Mouse (Mus musculus) hindbrain, embryonic 11.5 days (tissue): Measurements from ENCODE around the gene Mindy2. TPM values are rescaled to one million over a fixed set of nuclear protein-coding genes. Genes with fewer than 3 reads are reported as not detected.
A peak's percentile ranks its signal among the peaks of the same experiment; 100 is the strongest.

Source experiments
- ATAC-seq: fragments of 200-750 bp; cut with Nextera tagmentation; 2 replicates; pipeline ENCODE4 v1.8.0; 2017; ENCODE audit warnings: mild to moderate bottlenecking, moderate TSS enrichment, moderate library complexity; ENCODE audit not compliant: low FRiP score
- DNase-seq: peaks from one replicate; pipeline ENCODE4 v3.0.0-alpha.2; 2015; ENCODE audit warnings: low spot score
- H3K27ac ChIP-seq: fragments of 300-500 bp; sonication (generic); 2 replicates; pipeline ENCODE4 v1.5.1; 2014; ENCODE audit warnings: mild to moderate bottlenecking, low read depth, low read length
- H3K27me3 ChIP-seq: fragments of 300-500 bp; sonication (generic); 2 replicates; pipeline ENCODE4 v1.6.1; 2014; ENCODE audit warnings: mild to moderate bottlenecking, low read length, moderate library complexity, mixed read lengths; ENCODE audit not compliant: control insufficient read depth, insufficient read depth
- H3K36me3 ChIP-seq: fragments of 300-500 bp; sonication (generic); 2 replicates; pipeline ENCODE4 v1.6.1; 2014; ENCODE audit warnings: mild to moderate bottlenecking, low read length, moderate library complexity, mixed read lengths; ENCODE audit not compliant: control insufficient read depth, insufficient read depth
- H3K4me1 ChIP-seq: fragments of 300-500 bp; sonication (generic); replicated peaks from 2 replicates; pipeline ENCODE4 v1.6.1; 2014; ENCODE audit warnings: low read length, mixed read lengths; ENCODE audit not compliant: control insufficient read depth, insufficient read depth
- H3K4me2 ChIP-seq: fragments of 300-500 bp; sonication (generic); replicated peaks from 2 replicates; pipeline ENCODE4 v1.6.1; 2014; ENCODE audit warnings: mild to moderate bottlenecking, low read depth, low read length
- H3K4me3 ChIP-seq: fragments of 300-500 bp; sonication (generic); 2 replicates; pipeline ENCODE4 v1.5.1; 2014; ENCODE audit warnings: low read depth, low read length
- H3K9ac ChIP-seq: fragments of 300-500 bp; sonication (generic); 2 replicates; pipeline ENCODE4 v1.6.1; 2014; ENCODE audit warnings: low read depth, low read length
- H3K9me3 ChIP-seq: fragments of 300-500 bp; sonication (generic); 2 replicates; pipeline ENCODE4 v1.6.1; 2016; ENCODE audit warnings: low read length; ENCODE audit not compliant: control insufficient read depth
- WGBS: fragments of 180-500 bp; shearing (Covaris S2); extraction: QIAGEN DNeasy Blood & Tissue Kit; methylation state at CpG from one replicate; pipeline ENCODE4 v1.1.7; 2014; 5-methylcytosine and 5-hydroxymethylcytosine counted together
- polyA plus RNA-seq: library from polyadenylated mRNA; unstranded; fragments of >200 nt; fragmentation: Nextera tagmentation; extraction: Ambion mirVana; gene quantifications from 2 replicates; pipeline ENCODE4 v1.2.1, GENCODE M21; 2014

Gene Mindy2
- polyA plus RNA-seq, 1 experiment from 2014 or later = 11.1 TPM

DNA sequence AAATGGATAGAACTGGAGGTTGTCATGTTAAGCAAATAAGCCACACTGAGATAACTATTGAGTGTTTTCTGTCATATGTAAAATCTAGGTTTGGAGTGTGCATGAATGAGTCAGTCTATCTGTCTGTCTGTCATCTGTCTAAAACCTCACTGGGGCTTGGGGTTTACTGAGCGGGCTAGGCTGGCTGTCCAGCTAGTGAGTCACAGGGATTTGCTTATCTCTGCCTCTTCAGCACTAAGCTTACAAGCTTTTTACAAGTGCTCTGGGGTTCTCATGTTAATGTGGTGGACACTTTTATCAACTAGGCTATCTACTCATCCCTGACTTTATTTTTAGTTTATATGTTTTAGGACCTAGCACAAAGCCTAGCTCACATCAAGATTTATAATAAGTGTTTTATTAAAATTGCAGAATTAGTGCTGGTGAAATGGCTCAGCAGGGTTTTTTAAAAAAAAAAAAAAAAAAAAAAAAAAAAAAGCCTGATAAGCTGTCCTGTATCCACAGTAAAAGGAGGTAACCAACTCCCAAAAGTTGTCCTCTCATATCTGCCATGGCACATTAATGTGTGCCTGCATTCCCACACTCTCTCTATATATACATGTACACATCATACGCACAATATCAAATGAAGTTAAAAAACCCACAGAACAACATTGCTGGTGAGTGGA lies 31.5 kb upstream of the Mindy2 start:
- Histone ChIP-seq H3K27me3 (no peaks in the 10 kb centered on the region), H3K4me2 (no peak overlapping the region), H3K4me3 (no peak overlapping the region), H3K36me3 (no peaks in the 10 kb centered on the region), H3K4me1 (no peaks in the 10 kb centered on the region), H3K9ac (no peak overlapping the region), H3K27ac (no peak overlapping the region), H3K9me3 (no peaks in the 10 kb centered on the region)
- no peak for DNase-seq
- ATAC-seq = no peak
- 97% methylated on average over 2 of the region's 2 CpGs for WGBS

DNA sequence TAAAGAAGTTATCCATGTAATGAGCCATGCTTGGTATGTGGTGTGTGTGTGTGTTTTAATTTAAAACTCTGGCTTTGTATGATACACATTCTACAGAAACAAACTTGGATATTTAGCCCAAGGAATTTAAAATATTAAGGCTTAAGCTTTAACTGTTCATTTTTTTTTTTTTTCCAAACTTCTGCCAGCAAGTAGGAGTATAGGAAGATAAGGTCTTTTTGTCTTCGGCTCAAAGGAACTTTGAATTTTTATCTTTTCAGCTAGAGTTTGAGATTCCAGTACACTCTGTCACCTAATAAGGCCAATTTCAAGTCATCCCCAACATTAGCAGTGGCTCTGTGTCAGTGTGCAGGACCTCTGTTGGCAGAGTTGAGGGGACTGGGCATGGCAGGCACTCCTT lies 25.2 kb upstream of the Mindy2 start:
- Histone ChIP-seq H3K4me1 (no peaks in the 10 kb centered on the region), H3K9ac (no peak overlapping the region), H3K27me3 (no peaks in the 10 kb centered on the region), H3K9me3 (no peaks in the 10 kb centered on the region), H3K4me2 (no peak overlapping the region), H3K4me3 (no peak overlapping the region), H3K36me3 (no peaks in the 10 kb centered on the region), H3K27ac (no peak overlapping the region)
- WGBS = 93% methylated on average over 1 of the region's 1 CpGs
- ATAC-seq (no peak), DNase-seq (no peak)

DNA sequence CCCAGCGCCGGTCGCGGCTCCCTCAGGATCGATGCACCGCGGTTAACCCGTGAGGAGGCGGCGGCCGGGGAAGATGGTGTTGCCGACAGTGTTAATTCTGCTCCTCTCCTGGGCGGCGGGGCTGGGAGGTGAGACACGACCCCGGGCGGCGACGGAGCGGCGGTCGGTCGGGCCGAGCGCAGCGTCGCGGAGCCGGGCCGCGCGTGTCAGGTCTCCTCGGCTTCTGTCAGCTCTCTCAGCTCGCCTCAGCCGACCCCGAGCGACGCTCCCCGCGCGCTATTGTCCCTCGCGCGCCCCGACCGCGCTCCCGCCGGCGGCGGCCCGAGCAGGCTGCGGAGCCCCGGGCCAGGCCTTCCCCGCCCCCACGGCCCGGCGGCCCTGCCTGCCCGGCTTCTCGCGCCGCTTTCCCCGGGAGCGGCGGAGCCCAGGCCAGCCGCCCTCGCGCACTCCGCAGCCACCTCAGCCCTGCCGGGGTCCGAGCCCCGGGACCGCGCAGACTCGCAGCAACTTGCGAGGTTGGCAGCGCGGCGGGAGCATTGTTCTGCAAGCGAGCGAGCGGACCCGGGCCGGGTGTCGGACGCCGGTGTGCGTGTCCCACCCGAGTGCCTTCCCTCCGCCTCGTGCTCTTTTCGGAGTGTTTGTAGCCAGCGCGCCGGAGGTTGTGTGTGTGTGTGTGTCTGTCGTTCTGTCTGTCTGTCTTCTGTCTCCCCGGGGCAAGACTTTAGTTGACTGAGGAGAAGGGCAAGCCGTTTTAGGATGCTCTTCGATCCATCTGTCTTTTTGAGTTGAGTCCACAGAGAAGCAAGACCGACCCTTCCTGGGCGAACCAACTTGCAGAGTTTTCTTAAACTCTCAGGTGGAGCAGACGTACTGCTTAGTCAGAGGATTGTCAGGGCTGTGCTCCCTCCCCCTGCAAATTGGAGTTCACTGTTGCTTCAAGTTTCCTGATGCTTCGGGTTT lies 22.4 kb upstream of the Mindy2 start:
- peak overlapping the region; percentile 97 for H3K27ac ChIP-seq
- no peaks in the 10 kb centered on the region for H3K36me3 ChIP-seq
- peak overlapping the region; percentile 68 for H3K4me2 ChIP-seq
- peak overlapping the region; percentile 96 for H3K4me3 ChIP-seq
- DNase-seq = peak; percentile 75
- under 1% methylated on average over 68 of the region's 103 CpGs for WGBS
- peak overlapping the region; percentile 96 for H3K9ac ChIP-seq
- H3K27me3 ChIP-seq = no peaks in the 10 kb centered on the region
- H3K4me1 ChIP-seq = no peaks in the 10 kb centered on the region
- no peaks in the 10 kb centered on the region for H3K9me3 ChIP-seq
- ATAC-seq = peak; percentile 83

DNA sequence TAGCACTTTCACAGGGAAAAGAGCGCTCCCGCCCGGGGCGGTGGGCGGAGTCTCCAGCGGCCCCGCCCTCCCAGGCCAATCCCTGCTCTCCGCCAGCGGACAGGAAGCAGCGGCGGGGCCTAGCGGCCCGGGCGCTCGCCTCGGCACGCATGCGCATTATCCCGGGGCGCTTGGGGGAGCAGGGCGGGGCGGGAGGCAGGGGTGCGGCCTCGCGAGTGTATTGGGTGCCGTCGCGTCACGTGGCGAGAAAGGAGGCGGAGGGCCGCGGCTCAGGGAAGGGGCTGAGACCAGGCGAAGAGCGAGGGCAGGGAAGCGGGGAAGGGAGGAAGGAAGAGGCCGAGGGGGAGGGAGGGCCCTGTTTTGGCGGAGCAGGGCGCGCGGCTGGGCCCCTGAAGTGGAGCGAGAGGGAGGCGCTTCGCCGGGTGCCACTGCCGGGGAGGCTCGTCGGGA lies 21.7 kb upstream of the Mindy2 start, which contains the start of gene Adam10:
Gene Adam10, plus strand, starts transcription at position 316 of the 450 bp plus-strand sequence.
- no peaks in the 10 kb centered on the region for H3K36me3 ChIP-seq
- no peaks in the 10 kb centered on the region for H3K27me3 ChIP-seq
- H3K9me3 ChIP-seq = no peaks in the 10 kb centered on the region
- peak; percentile 99 for ATAC-seq
- under 1% methylated on average over 47 of the region's 48 CpGs for WGBS
- peak within 1 kb of the TSS; percentile 97 for H3K27ac ChIP-seq
- H3K4me3 ChIP-seq = peak within 1 kb of the TSS; percentile 96
- H3K4me2 ChIP-seq = peak within 1 kb of the TSS; percentile 68
- peak; percentile 99 for DNase-seq
- H3K9ac ChIP-seq = peak within 1 kb of the TSS; percentile 96
- H3K4me1 ChIP-seq = no peaks in the 10 kb centered on the region

DNA sequence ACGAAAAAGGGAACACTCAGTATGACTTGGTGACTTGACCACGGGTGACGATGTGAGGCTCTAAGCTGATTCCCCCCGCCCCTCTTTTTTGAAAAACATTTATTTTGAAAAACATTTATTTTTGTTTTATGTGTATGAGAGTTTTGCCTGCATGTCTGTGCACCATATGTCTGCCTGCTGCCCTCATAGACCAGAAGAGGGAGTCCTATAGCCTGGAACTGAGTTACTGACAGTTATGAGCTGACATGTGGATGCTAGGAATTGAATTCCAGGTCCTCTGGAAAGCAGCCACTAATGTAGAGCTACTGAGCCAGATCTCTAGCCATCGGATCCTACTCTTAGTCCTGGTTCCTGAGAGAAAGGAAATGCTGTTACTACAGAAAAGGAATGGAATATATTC lies 19.0 kb upstream of the Mindy2 start:
- Histone ChIP-seq H3K4me2 (no peak overlapping the region), H3K9ac (no peak overlapping the region), H3K27ac (no peak overlapping the region), H3K9me3 (no peaks in the 10 kb centered on the region), H3K4me1 (no peaks in the 10 kb centered on the region), H3K4me3 (no peak overlapping the region), H3K27me3 (no peaks in the 10 kb centered on the region), H3K36me3 (no peaks in the 10 kb centered on the region)
- ATAC-seq (no peak), DNase-seq (no peak)
- 89% methylated on average over 5 of the region's 5 CpGs for whole genome bisulfite sequencing

DNA sequence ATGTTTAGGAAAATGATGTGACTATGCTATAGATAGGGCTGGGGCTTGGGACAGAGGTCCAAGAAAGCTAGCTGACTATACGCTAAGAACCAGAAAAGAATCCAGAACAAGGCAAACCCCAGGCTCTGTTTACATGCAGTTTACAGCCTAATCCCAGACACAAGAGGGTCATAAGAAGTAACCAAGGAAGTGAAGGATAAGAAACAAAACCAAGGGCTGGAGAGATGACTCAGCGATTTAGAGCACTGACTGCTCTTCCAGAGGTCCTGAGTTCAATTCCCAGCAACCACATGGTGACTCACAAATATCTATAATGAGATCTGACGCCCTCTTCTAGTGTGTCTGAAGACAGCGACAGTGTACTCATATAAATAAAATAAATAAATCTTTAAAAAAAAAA lies 18.1 kb upstream of the Mindy2 start:
- Histone ChIP-seq H3K27me3 (no peaks in the 10 kb centered on the region), H3K9ac (no peak overlapping the region), H3K9me3 (no peaks in the 10 kb centered on the region), H3K4me3 (no peak overlapping the region), H3K27ac (no peak overlapping the region), H3K36me3 (no peaks in the 10 kb centered on the region), H3K4me2 (no peak overlapping the region), H3K4me1 (no peaks in the 10 kb centered on the region)
- ATAC-seq = no peak
- WGBS = 79% methylated on average over 4 of the region's 4 CpGs
- no peak for DNase-seq

DNA sequence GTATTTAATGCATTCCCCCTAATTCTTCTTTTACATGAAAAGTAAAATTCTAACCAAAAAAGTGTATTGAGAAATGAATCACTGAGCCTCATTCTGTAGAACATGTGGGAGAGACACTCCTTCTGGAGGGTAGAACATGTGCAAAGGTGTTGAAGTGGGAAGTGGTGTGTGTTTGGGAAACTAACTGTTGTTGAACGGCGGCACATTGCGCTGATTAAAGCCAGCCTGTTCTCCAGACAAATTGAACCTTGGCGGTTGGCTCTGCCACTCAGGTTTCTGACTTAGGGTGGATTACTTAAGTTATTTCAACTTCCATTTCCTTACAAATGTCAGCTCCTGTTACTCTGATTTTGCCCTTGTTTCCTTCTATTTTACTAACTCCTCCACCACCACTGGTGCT lies 16.7 kb upstream of the Mindy2 start:
- Histone ChIP-seq H3K27ac (no peak overlapping the region), H3K4me2 (no peak overlapping the region), H3K36me3 (no peaks in the 10 kb centered on the region), H3K9me3 (no peaks in the 10 kb centered on the region), H3K4me3 (no peak overlapping the region), H3K27me3 (no peaks in the 10 kb centered on the region), H3K9ac (no peak overlapping the region), H3K4me1 (no peaks in the 10 kb centered on the region)
- DNase-seq (no peak), ATAC-seq (no peak)
- WGBS = 86% methylated on average over 4 of the region's 4 CpGs

DNA sequence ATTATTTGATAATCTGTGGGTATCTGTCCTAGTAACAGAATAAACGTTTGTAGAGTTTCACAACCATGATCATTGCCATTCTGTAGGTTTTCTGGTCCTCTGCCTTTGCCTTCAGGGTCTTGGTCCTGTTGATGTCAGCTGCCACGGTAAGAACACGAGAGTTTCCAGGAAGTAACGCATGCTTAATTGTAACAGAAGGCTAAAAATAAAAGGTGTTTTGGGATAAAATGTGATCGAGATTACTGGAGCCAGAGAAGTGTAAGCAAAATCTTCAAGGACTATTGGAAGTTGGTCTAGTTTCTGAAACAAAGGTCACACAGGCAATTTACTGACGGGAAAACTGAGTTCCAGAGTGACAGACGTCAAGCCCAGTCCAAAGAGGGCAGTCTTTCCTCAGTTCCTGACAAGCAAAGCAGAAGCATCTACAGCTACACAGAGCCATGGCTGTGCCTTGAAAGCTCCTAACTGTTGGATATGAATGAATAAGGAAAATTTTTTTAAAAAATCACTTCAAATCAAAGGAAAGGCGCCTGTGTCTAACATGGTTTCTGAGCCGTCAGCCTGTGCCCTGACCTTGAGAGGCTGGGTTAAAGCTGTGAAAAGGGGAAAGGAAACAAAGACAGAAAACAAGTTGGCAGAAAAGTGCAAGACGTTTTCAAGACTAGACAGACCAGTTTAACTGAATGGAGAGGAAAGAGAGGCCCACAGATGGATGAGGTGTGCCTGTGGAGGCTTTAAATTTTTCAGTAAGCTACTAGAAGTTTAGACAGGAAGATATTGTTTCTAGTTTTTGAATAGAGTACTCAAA lies 15.0 kb upstream of the Mindy2 start:
- ATAC-seq (no peak), DNase-seq (no peak)
- Histone ChIP-seq H3K4me1 (no peaks in the 10 kb centered on the region), H3K36me3 (no peaks in the 10 kb centered on the region), H3K27me3 (no peaks in the 10 kb centered on the region), H3K4me2 (no peak overlapping the region), H3K4me3 (no peak overlapping the region), H3K9me3 (no peaks in the 10 kb centered on the region), H3K9ac (no peak overlapping the region), H3K27ac (no peak overlapping the region)
- 59% methylated on average over 10 of the region's 10 CpGs for WGBS
